Mouse (Mus musculus) ES-E14 (cell line): ENCODE measurements around the gene Gfra4. TPM values are rescaled to one million over a fixed set of nuclear protein-coding genes. Genes with fewer than 3 reads are reported as not detected.

ENCODE experiments used
- DNase-seq: peaks from one replicate; pipeline ENCODE4 v3.0.0-alpha.2; 2013; ENCODE audit warnings: low read depth, low spot score
- H3K27ac ChIP-seq: 2 replicates; pipeline ENCODE4 v1.5.1; 2012; ENCODE audit warnings: low read depth, mild to moderate bottlenecking, low read length, moderate library complexity, mixed read lengths; ENCODE audit not compliant: poor library complexity, insufficient read depth, severe bottlenecking
- H3K36me3 ChIP-seq: 2 replicates; pipeline ENCODE4 v1.6.1; 2012; ENCODE audit warnings: mild to moderate bottlenecking, low read length, moderate library complexity, mixed read lengths; ENCODE audit not compliant: control insufficient read depth, poor library complexity, insufficient read depth, severe bottlenecking
- H3K4me1 ChIP-seq, 2 experiments: fragments of 150-350 bp in 1 of 2; sonication (generic) in 1 of 2; 2 replicates each; pipeline ENCODE4 v1.6.1; 2012; ENCODE audit warnings: low read length in 2 of 2, mild to moderate bottlenecking in 1 of 2, mixed read lengths in 1 of 2; ENCODE audit not compliant: control insufficient read depth in 2 of 2, insufficient read depth in 2 of 2, poor library complexity in 1 of 2
- H3K4me3 ChIP-seq, 2 experiments: fragments of 150-350 bp in 1 of 2; sonication (generic) in 1 of 2; 2 replicates each; pipeline ENCODE4 v1.5.1; 2012; ENCODE audit warnings: low read length in 2 of 2, low read depth in 1 of 2, mild to moderate bottlenecking in 1 of 2, mixed read lengths in 1 of 2; ENCODE audit not compliant: insufficient read depth in 1 of 2, poor library complexity in 1 of 2, severe bottlenecking in 1 of 2
- H3K9ac ChIP-seq: 2 replicates; pipeline ENCODE4 v1.6.1; 2012; ENCODE audit warnings: low read depth, mild to moderate bottlenecking, low read length, mixed read lengths; ENCODE audit not compliant: poor library complexity, insufficient read depth, severe bottlenecking
- H3K9me3 ChIP-seq: fragments of 150-350 bp; sonication (generic); 2 replicates; pipeline ENCODE4 v1.6.1; 2012; ENCODE audit warnings: low read depth, mild to moderate bottlenecking, low read length; ENCODE audit not compliant: control insufficient read depth, insufficient read depth
- CHD2 ChIP-seq: IDR thresholded peaks from 2 replicates; pipeline ENCODE4 v1.6.1; 2014; ENCODE audit warnings: mild to moderate bottlenecking, low read depth, low read length, inconsistent platforms
- HCFC1 ChIP-seq: IDR thresholded peaks from 2 replicates; pipeline ENCODE4 v1.6.1; 2012; ENCODE audit warnings: low read length, inconsistent platforms, borderline replicate concordance; ENCODE audit not compliant: insufficient read depth
- MAFK ChIP-seq: IDR thresholded peaks from 2 replicates; pipeline ENCODE4 v1.6.1; 2014; ENCODE audit warnings: mild to moderate bottlenecking, low read depth, low read length, inconsistent platforms; ENCODE audit not compliant: insufficient read depth
- ZC3H11A ChIP-seq: IDR thresholded peaks from 2 replicates; pipeline ENCODE4 v1.6.1; 2012; ENCODE audit warnings: low read depth, mild to moderate bottlenecking, inconsistent platforms, low read length, borderline replicate concordance
- ZNF384 ChIP-seq: IDR thresholded peaks from 2 replicates; pipeline ENCODE4 v1.6.1; 2012; ENCODE audit warnings: low read depth, low read length, inconsistent platforms
- in situ Hi-C, 2 experiments: fragments of 600-800 bp; cut with MboI; formaldehyde crosslinking; loops; one replicate each; pipeline ENCODE4 v1.15.1; 2025; ENCODE audit warnings: low sequenced_read_pairs in 2 of 2, inconsistent platforms in 1 of 2; ENCODE audit not compliant: unreplicated experiment in 2 of 2
- total RNA-seq: library from RNA; depleted of rRNA; stranded (reverse); fragments of 300-350 nt; gene quantifications from 2 replicates; pipeline ENCODE4 v1.2.3, GENCODE M21; 2012

Gene Gfra4
- total RNA-seq, 1 experiment, result 1.6 TPM

GRCm38 (mm10) chr2:131054646-131055264 is 11.9 kb upstream of the Gfra4 start:
- in situ Hi-C loops, result loop anchor here in 1 of 2 experiments (10.0 kb wide), 1 partner anchor 360 kb away; no protein-coding TSS in a partner anchor
- DNase-seq, result no peak

GRCm38 (mm10) chr2:131053851-131054645 is 11.2 kb upstream of the Gfra4 start:
- in situ Hi-C loops, result loop anchor here in 1 of 2 experiments (10.0 kb wide), 1 partner anchor 361 kb away; no protein-coding TSS in a partner anchor
- H3K27ac ChIP-seq, result no peak overlapping the region
- H3K4me1 ChIP-seq, result peaks cover 0 to 16% of the 10 kb centered on the region in 2 experiments; a peak in 1 of 4 replicates
- H3K9me3 ChIP-seq, result no peaks in the 10 kb centered on the region
- TF ChIP-seq ZC3H11A, result no peak
- TF ChIP-seq ZNF384, result no peak
- no peak for TF ChIP-seq MAFK
- no peak for TF ChIP-seq CHD2
- TF ChIP-seq HCFC1, result no peak
- DNase-seq, result no peak
- no peak overlapping the region for H3K9ac ChIP-seq
- no peaks in the 10 kb centered on the region for H3K36me3 ChIP-seq
- peak overlapping the region; percentile 35 to 54 for H3K4me3 ChIP-seq

More at GRCm38 (mm10) chr2:131054646-131055264, 11.9 kb upstream of the Gfra4 start:
- Histone ChIP-seq H3K4me3 (peak overlapping the region; percentile 35 to 54; a peak in 3 of 4 replicates), H3K36me3 (no peaks in the 10 kb centered on the region), H3K9ac (0 out of 2 replicates have a peak overlapping the region, but pooled peaks have one; percentile 19), H3K4me1 (peaks cover 0 to 16% of the 10 kb centered on the region in 2 experiments; a peak in 1 of 4 replicates), H3K9me3 (no peaks in the 10 kb centered on the region), H3K27ac (no peak overlapping the region)
- TF ChIP-seq MAFK (no peak), ZNF384 (no peak), CHD2 (no peak), ZC3H11A (no peak), HCFC1 (no peak)

GRCm38 (mm10) chr2:131052862-131053418 is 10.1 kb upstream of the Gfra4 start:
- in situ Hi-C loops, result loop anchor here in 1 of 2 experiments (10.0 kb wide), 1 partner anchor 362 kb away; no protein-coding TSS in a partner anchor

GRCm38 (mm10) chr2:131052043-131052442 is 9.2 kb upstream of the Gfra4 start:
- Histone ChIP-seq H3K9ac (no peak overlapping the region), H3K4me1 (peaks cover 0 to 16% of the 10 kb centered on the region in 2 experiments; a peak in 1 of 4 replicates), H3K36me3 (no peaks in the 10 kb centered on the region), H3K9me3 (no peaks in the 10 kb centered on the region), H3K4me3 (no peak overlapping the region), H3K27ac (no peak overlapping the region)
- no peak for DNase-seq
- in situ Hi-C loops, result loop anchor here in 1 of 2 experiments (10.0 kb wide), 1 partner anchor 363 kb away; no protein-coding TSS in a partner anchor
- TF ChIP-seq ZNF384 (no peak), ZC3H11A (no peak), MAFK (no peak), HCFC1 (no peak), CHD2 (no peak)

More at GRCm38 (mm10) chr2:131052862-131053418, 10.1 kb upstream of the Gfra4 start:
- no peaks in the 10 kb centered on the region for H3K9me3 ChIP-seq
- H3K4me1 ChIP-seq, result peaks cover 0 to 16% of the 10 kb centered on the region in 2 experiments; a peak in 1 of 4 replicates
- no peak overlapping the region for H3K9ac ChIP-seq
- no peak for TF ChIP-seq MAFK
- TF ChIP-seq ZNF384, result no peak
- no peak for TF ChIP-seq HCFC1
- no peak for TF ChIP-seq CHD2
- TF ChIP-seq ZC3H11A, result no peak
- no peak overlapping the region for H3K4me3 ChIP-seq
- H3K36me3 ChIP-seq, result no peaks in the 10 kb centered on the region
- no peak for DNase-seq
- no peak overlapping the region for H3K27ac ChIP-seq
